Mouse (Mus musculus): ENCODE results near the gene Vsig10.

- TF ChIP-seq CTCF (IDR thresholded peaks at IDR 0.05; ENCODE audit: control insufficient read depth, insufficient read depth, insufficient read length) (no peak), USF1 (IDR thresholded peaks at IDR 0.05; ENCODE audit: low read depth) (no peak), CEBPB (IDR thresholded peaks at IDR 0.05; ENCODE audit: low read depth) (no peak), MYOG (IDR thresholded peaks at IDR 0.05; ENCODE audit: control insufficient read depth, extremely low read depth, insufficient read length) (no peak), MYOD1 (IDR thresholded peaks at IDR 0.05; ENCODE audit: control insufficient read depth, insufficient read length, low read depth) (no peak), MAX (IDR thresholded peaks at IDR 0.05) (no peak), FOSL1 (IDR thresholded peaks at IDR 0.05; ENCODE audit: insufficient read depth, low read length, poor library complexity, severe bottlenecking) (no peak)
Observed at GRCm38 (mm10) chr5:117305754-117306153, 13.1 kb upstream of the Vsig10 start.
